Mouse (Mus musculus): ENCODE results near the gene Cabp7.

DNA sequence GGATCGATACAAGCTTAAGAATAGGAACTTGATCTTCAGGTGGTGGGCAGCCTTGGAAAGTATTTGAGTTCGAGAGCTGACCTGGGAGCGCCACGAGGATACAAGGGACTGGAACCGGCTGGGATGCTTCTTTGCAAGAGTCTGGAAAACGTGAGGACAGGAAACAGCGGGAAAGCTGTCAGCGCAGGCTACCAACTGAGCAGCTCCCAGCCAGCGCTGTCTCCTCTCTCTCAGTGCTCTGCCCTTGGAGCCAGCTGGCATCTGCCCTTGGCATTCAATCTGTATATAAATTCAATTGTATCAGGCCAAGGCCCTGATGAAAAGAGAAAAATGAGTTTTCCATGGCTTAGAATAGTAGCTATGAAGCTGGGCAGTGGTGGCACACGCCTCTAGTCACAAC is 55.4 kb downstream of the Cabp7 start:
- no peak for TF ChIP-seq CTCF (IDR thresholded peaks at IDR 0.05; ENCODE audit: insufficient read depth, low read length)
- no peak for TF ChIP-seq POLR2A (IDR thresholded peaks at IDR 0.05; ENCODE audit: borderline replicate concordance, extremely low read depth, low read depth, low read length)
